Mouse (Mus musculus) lung, adult 2 months (tissue): ENCODE results near the gene Dchs1.

Experiments used
- CTCF ChIP-seq: fragments of 200-500 bp; IDR thresholded peaks from 2 replicates; pipeline ENCODE4 v1.5.1; 2011; ENCODE audit warnings: mild to moderate bottlenecking, low read length, control low read depth; ENCODE audit not compliant: insufficient read depth
- POLR2A ChIP-seq: fragments of 200-500 bp; IDR thresholded peaks from 2 replicates; pipeline ENCODE4 v1.6.1; 2011; ENCODE audit warnings: low read depth, mild to moderate bottlenecking, control low read depth, low read length, borderline replicate concordance; ENCODE audit errors: extremely low read depth

- TF ChIP-seq POLR2A (no peak), CTCF (no peak)
Observed at GRCm38 (mm10) chr7:105767729-105768165, 19.7 kb downstream of the Dchs1 start.
